Mouse (Mus musculus) CH12.LX (cell line): ENCODE measurements at regions not wholly inside any gene's neighbourhood (a gene's known extent, or its start where the extent isn't known, plus 50 kb on each side); places are given as distances from the start of the nearest gene placed in this dataset.

Experiments
- BHLHE40 ChIP-seq: IDR thresholded peaks from 2 replicates; pipeline ENCODE4 v1.6.1; 2011; ENCODE audit warnings: mild to moderate bottlenecking, low read depth, low read length, improper control_type of control experiment
- CTCF ChIP-seq, 2 experiments: IDR thresholded peaks in 1 of 2; conservative IDR thresholded peaks in 1 of 2; 2 replicates each; pipeline ENCODE4 v1.5.1; 2011 to 2012; ENCODE audit warnings: low read depth in 2 of 2, low read length in 2 of 2, improper control_type of control experiment in 1 of 2, inconsistent platforms in 1 of 2, mild to moderate bottlenecking in 1 of 2, moderate library complexity in 1 of 2
- E2F4 ChIP-seq: IDR thresholded peaks from 2 replicates; pipeline ENCODE4 v1.6.1; 2011; ENCODE audit warnings: low read depth, low read length, improper control_type of control experiment; ENCODE audit not compliant: insufficient replicate concordance
- EP300 ChIP-seq: IDR thresholded peaks from 2 replicates; pipeline ENCODE4 v1.6.1; 2011; ENCODE audit warnings: low read length, improper control_type of control experiment
- GABPA ChIP-seq: IDR thresholded peaks from 2 replicates; pipeline ENCODE4 v1.6.1; 2012; ENCODE audit warnings: low read depth, low read length, improper control_type of control experiment, inconsistent platforms; ENCODE audit not compliant: insufficient replicate concordance
- HCFC1 ChIP-seq: IDR thresholded peaks from 2 replicates; pipeline ENCODE4 v1.6.1; 2012; ENCODE audit warnings: low read depth, mild to moderate bottlenecking, inconsistent platforms, low read length, improper control_type of control experiment
- MXI1 ChIP-seq: IDR thresholded peaks from 2 replicates; pipeline ENCODE4 v1.6.1; 2011; ENCODE audit warnings: mild to moderate bottlenecking, low read depth, low read length, improper control_type of control experiment
- MYC ChIP-seq: IDR thresholded peaks from 2 replicates; pipeline ENCODE4 v1.6.1; 2011; ENCODE audit warnings: low read depth, mild to moderate bottlenecking, improper control_type of control experiment, low read length
- NRF1 ChIP-seq: IDR thresholded peaks from 2 replicates; pipeline ENCODE4 v1.6.1; 2014; ENCODE audit warnings: low read depth, mild to moderate bottlenecking, inconsistent platforms, low read length, improper control_type of control experiment, moderate library complexity
- POLR2A ChIP-seq: IDR thresholded peaks from 2 replicates; pipeline ENCODE4 v1.6.1; 2011; ENCODE audit warnings: low read depth, mild to moderate bottlenecking, improper control_type of control experiment, low read length
- TBP ChIP-seq: conservative IDR thresholded peaks from 2 replicates; pipeline ENCODE4 v1.6.1; 2011; ENCODE audit warnings: low read depth, low read length, improper control_type of control experiment
- TCF12 ChIP-seq: IDR thresholded peaks from 2 replicates; pipeline ENCODE4 v1.6.1; 2014; ENCODE audit warnings: low read depth, mild to moderate bottlenecking, inconsistent platforms, low read length, improper control_type of control experiment
- ZC3H11A ChIP-seq: IDR thresholded peaks from 2 replicates; pipeline ENCODE4 v1.6.1; 2012; ENCODE audit warnings: low read depth, mild to moderate bottlenecking, inconsistent platforms, low read length, improper control_type of control experiment

DNA sequence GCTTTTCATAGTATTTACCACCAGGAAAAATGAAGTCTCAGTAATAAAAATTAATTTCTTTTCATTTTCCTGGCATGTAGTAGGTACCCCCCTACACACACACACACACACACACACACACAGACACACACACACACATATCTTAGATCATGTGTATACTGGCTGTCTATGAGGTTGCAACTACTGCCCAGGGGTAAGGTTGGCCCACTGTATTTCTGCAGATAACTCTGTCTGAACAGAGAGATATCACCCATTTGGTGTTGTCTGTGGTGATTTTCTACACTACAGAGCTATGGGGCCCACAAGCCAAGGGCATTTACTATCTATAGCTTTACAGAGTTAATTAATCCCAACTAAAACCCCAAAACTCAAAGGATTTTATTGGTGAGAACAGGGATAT is 188.9 kb downstream of the Car2 start:
- TF ChIP-seq MYC (no peak), POLR2A (no peak), HCFC1 (no peak), ZC3H11A (no peak), E2F4 (no peak), NRF1 (no peak), BHLHE40 (no peak), MXI1 (no peak), TCF12 (no peak), GABPA (no peak), TBP (no peak), EP300 (no peak), CTCF (conservative IDR thresholded peaks at IDR 0.05 in 1 of 2, IDR thresholded peaks at IDR 0.05 in 1 of 2; ENCODE audit: low read depth in 2 of 2, low read length in 2 of 2) (no peak)
